Mouse (Mus musculus) heart, postnatal 4 days (tissue): ENCODE measurements at regions not wholly inside any gene's neighbourhood (a gene's known extent, or its start where the extent isn't known, plus 50 kb on each side); places are given as distances from the start of the nearest gene placed in this dataset.
A peak's percentile ranks its signal among the peaks of the same experiment; 100 is the strongest.

Experiments used
- DNase-seq: peaks from one replicate; pipeline ENCODE4 v3.0.0; 2021

- no peak for DNase-seq
Observed at GRCm38 (mm10) chr1:23207024-23207423, 105.0 kb upstream of the 4933415F23Rik start.

GRCm38 (mm10) chr1:23202511-23203435, 100.7 kb upstream of the 4933415F23Rik start:
- DNase-seq = no peak

- no peak for DNase-seq
Observed at GRCm38 (mm10) chr1:23200460-23200859, 98.4 kb upstream of the 4933415F23Rik start.

GRCm38 (mm10) chr1:23190316-23191005, 88.4 kb upstream of the 4933415F23Rik start:
- no peak for DNase-seq

- no peak for DNase-seq
Observed at GRCm38 (mm10) chr1:23189790-23190189, 87.7 kb upstream of the 4933415F23Rik start.

- DNase-seq = peak; percentile 33
Observed at GRCm38 (mm10) chr1:23188216-23188615, 86.2 kb upstream of the 4933415F23Rik start.

GRCm38 (mm10) chr1:23187446-23188206, 85.6 kb upstream of the 4933415F23Rik start:
- peak; percentile 37 for DNase-seq

GRCm38 (mm10) chr1:23184728-23185127, 82.7 kb upstream of the 4933415F23Rik start:
- peak; percentile 19 for DNase-seq

- DNase-seq = no peak
Observed at GRCm38 (mm10) chr1:23182541-23182940, 80.5 kb upstream of the 4933415F23Rik start.

- no peak for DNase-seq
Observed at GRCm38 (mm10) chr1:23178335-23178974, 76.4 kb upstream of the 4933415F23Rik start.

- no peak for DNase-seq
Observed at GRCm38 (mm10) chr1:23174022-23174421, 72.0 kb upstream of the 4933415F23Rik start.

GRCm38 (mm10) chr1:23173054-23173802, 71.2 kb upstream of the 4933415F23Rik start:
- no peak for DNase-seq

- DNase-seq = no peak
Observed at GRCm38 (mm10) chr1:23171336-23171735, 69.3 kb upstream of the 4933415F23Rik start.

- DNase-seq = no peak
Observed at GRCm38 (mm10) chr1:23170711-23171110, 68.7 kb upstream of the 4933415F23Rik start.

- no peak for DNase-seq
Observed at GRCm38 (mm10) chr1:23168504-23168903, 66.5 kb upstream of the 4933415F23Rik start.

- no peak for DNase-seq
Observed at GRCm38 (mm10) chr1:23163371-23163935, 61.4 kb upstream of the 4933415F23Rik start.

GRCm38 (mm10) chr1:23162766-23163165, 60.7 kb upstream of the 4933415F23Rik start:
- DNase-seq = no peak
